Mouse (Mus musculus): ENCODE data around the gene Mov10. TPM values are rescaled to one million over a fixed set of nuclear protein-coding genes. Genes with fewer than 3 reads are reported as not detected.
A peak's percentile ranks its signal among the peaks of the same experiment; 100 is the strongest.

Mov10 gene
- polyA plus RNA-seq, 1 experiment: 3.2 TPM

- no peak for TF ChIP-seq CTCF (IDR thresholded peaks at IDR 0.05; ENCODE audit: borderline replicate concordance, insufficient read depth, low read depth, low read length)
- no peak for TF ChIP-seq POLR2A (IDR thresholded peaks at IDR 0.05; ENCODE audit: borderline replicate concordance, insufficient read depth, low read length)
- no peaks in the 10 kb centered on the region for H3K4me1 ChIP-seq (ENCODE audit: control insufficient read depth, insufficient read depth, low read length)
- 94% methylated on average over 10 of the region's 10 CpGs for WGBS
Observed at GRCm38 (mm10) chr3:104804312-104804711, 14.1 kb downstream of the Mov10 start.

DNA sequence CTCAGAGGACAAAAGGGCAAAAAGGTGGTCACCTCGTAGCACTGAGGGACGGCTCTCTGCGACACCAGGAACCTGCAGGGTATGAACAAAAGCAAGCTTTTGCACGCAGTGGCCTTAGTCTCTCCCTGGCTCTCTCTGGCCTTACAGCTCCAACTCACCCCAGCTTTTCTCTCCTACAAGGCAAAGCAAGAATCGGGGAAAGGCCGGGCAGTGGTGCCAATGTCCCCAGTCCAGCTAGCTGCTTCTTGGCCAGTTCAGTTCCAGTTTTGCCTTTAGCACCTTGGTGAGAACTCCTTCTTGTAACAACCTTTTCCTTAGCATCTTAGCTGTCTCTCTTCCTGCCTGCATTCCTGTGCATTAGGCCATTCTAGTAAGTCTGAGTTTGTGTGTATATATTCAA, 16.9 kb downstream of the Mov10 start:
- TF ChIP-seq POLR2A (IDR thresholded peaks at IDR 0.05; ENCODE audit: borderline replicate concordance, insufficient read depth, low read length) (no peak), CTCF (IDR thresholded peaks at IDR 0.05; ENCODE audit: borderline replicate concordance, insufficient read depth, low read depth, low read length) (no peak)
- WGBS: 88% methylated on average over 6 of the region's 6 CpGs

More at GRCm38 (mm10) chr3:104804312-104804711, 14.1 kb downstream of the Mov10 start:
- DNase-seq: no peak
- Histone ChIP-seq H3K4me3 (replicated peaks; ENCODE audit: insufficient read depth, low read depth, low read length) (no peak overlapping the region), H3K27ac (ENCODE audit: insufficient read depth, low read length) (no peak overlapping the region), H3K27me3 (ENCODE audit: control insufficient read depth, insufficient read depth, low read length) (no peaks in the 10 kb centered on the region)

GRCm38 (mm10) chr3:104800681-104801080, 17.7 kb downstream of the Mov10 start:
- H3K4me1 ChIP-seq (ENCODE audit: control insufficient read depth, insufficient read depth, low read length): no peaks in the 10 kb centered on the region
- 95% methylated on average over 11 of the region's 11 CpGs for WGBS
- H3K4me3 ChIP-seq (replicated peaks; ENCODE audit: insufficient read depth, low read depth, low read length): no peak overlapping the region
- no peak for TF ChIP-seq CTCF (IDR thresholded peaks at IDR 0.05; ENCODE audit: borderline replicate concordance, insufficient read depth, low read depth, low read length)
- TF ChIP-seq POLR2A (IDR thresholded peaks at IDR 0.05; ENCODE audit: borderline replicate concordance, insufficient read depth, low read length): no peak
- H3K27ac ChIP-seq (ENCODE audit: insufficient read depth, low read length): no peak overlapping the region
- H3K27me3 ChIP-seq (ENCODE audit: control insufficient read depth, insufficient read depth, low read length): no peaks in the 10 kb centered on the region
- no peak for DNase-seq

More for the DNA sequence above, 16.9 kb downstream of the Mov10 start:
- Histone ChIP-seq H3K4me3 (replicated peaks; ENCODE audit: insufficient read depth, low read depth, low read length) (no peak overlapping the region), H3K4me1 (ENCODE audit: control insufficient read depth, insufficient read depth, low read length) (no peaks in the 10 kb centered on the region), H3K27me3 (ENCODE audit: control insufficient read depth, insufficient read depth, low read length) (no peaks in the 10 kb centered on the region), H3K27ac (ENCODE audit: insufficient read depth, low read length) (no peak overlapping the region)
- DNase-seq: no peak

GRCm38 (mm10) chr3:104796430-104797082, 21.8 kb downstream of the Mov10 start:
- TF ChIP-seq POLR2A (IDR thresholded peaks at IDR 0.05; ENCODE audit: borderline replicate concordance, insufficient read depth, low read length): no peak
- WGBS: 87% methylated on average over 15 of the region's 15 CpGs
- no peaks in the 10 kb centered on the region for H3K4me1 ChIP-seq (ENCODE audit: control insufficient read depth, insufficient read depth, low read length)

DNA sequence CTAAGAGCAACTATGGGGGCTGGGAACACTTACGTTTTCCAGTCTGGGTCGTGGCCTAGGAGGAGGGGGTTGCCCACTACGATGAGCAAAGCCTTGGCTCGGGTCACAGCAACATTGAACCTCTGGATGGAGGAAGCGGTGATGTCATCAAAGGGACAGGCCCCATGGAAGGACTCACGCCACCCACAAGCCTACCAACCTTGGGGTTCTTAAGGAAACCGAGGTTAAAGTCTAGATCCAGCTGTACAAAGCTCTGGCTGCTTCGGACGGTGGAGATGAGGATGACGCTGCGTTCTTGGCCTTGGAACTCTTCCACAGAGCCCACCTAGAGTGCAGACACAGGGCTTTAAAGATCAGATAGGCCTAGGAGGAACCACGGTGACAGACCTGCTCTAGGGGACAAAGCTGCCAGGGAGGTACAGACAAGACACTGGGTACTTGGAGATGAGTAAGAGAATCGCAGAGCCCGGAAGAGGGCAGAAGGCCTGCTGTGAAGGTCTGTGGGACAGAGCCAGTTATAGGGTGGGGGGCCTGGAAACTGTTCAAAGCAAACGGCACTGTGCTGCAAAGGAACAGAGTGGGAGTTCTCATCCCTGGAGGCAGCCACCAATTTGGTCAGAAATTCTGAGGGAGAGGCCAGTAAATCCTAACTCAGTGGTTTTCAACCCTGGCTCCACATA, 22.6 kb downstream of the Mov10 start:
- no peak overlapping the region for H3K27ac ChIP-seq (ENCODE audit: insufficient read depth, low read length)
- WGBS: 44% methylated on average over 15 of the region's 15 CpGs

More at GRCm38 (mm10) chr3:104796430-104797082, 21.8 kb downstream of the Mov10 start:
- no peak overlapping the region for H3K27ac ChIP-seq (ENCODE audit: insufficient read depth, low read length)
- H3K27me3 ChIP-seq (ENCODE audit: control insufficient read depth, insufficient read depth, low read length): no peaks in the 10 kb centered on the region
- DNase-seq: no peak
- no peak overlapping the region for H3K4me3 ChIP-seq (replicated peaks; ENCODE audit: insufficient read depth, low read depth, low read length)

GRCm38 (mm10) chr3:104794953-104795470, 23.4 kb downstream of the Mov10 start:
- no peak overlapping the region for H3K27ac ChIP-seq (ENCODE audit: insufficient read depth, low read length)
- WGBS: 77% methylated on average over 12 of the region's 12 CpGs

More for the DNA sequence above, 22.6 kb downstream of the Mov10 start:
- no peaks in the 10 kb centered on the region for H3K27me3 ChIP-seq (ENCODE audit: control insufficient read depth, insufficient read depth, low read length)
- no peak for TF ChIP-seq POLR2A (IDR thresholded peaks at IDR 0.05; ENCODE audit: borderline replicate concordance, insufficient read depth, low read length)
- no peak for TF ChIP-seq CTCF (IDR thresholded peaks at IDR 0.05; ENCODE audit: borderline replicate concordance, insufficient read depth, low read depth, low read length)
- no peak for DNase-seq
- no peaks in the 10 kb centered on the region for H3K4me1 ChIP-seq (ENCODE audit: control insufficient read depth, insufficient read depth, low read length)
- no peak overlapping the region for H3K4me3 ChIP-seq (replicated peaks; ENCODE audit: insufficient read depth, low read depth, low read length)

DNA sequence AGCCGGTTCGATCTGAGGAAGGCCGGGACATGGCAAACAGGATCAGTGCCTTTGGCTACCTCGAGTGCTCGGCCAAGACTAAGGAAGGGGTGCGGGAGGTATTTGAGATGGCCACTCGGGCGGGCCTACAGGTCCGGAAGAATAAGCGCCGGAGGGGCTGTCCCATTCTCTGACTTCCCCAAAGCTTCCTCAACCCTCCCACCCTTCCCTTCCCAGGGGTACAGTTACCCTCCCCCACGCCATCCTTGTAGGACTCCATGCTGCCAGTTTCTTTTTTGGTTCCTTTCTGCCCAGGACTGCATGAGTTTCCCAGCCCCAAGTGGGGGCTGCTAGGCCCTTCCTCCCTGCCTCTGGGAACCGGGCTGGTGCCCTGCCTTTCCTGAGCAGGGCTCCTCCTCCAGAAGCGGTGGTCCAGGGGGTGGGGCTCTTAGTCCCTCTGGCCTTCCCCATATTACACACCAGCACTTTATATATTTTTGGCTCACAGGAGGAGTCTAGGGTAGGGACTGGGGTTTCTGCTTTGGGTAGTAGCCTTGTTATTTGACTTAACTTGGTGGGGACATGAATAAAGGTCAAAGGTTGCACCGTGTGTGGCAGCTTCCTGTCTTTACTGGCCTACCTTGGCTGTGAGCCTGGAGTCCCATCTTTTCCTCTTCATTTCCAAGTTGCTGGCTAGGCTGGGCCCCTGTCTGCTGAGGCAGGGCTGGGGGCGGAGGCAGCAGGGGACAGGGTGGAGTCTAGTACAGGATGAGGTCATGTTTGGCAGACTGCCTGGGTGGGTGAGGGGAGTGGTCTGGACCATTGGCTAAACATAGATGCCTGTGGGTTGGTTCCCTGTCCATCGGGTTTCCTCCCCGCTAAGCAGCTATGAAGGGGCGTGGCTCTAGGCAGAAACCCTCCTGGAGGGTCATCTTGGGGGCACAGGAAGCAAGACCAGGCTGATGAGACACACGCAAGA, 24.2 kb downstream of the Mov10 start:
- no peak overlapping the region for H3K27ac ChIP-seq (ENCODE audit: insufficient read depth, low read length)
- 72% methylated on average over 20 of the region's 20 CpGs for WGBS
- TF ChIP-seq CTCF (IDR thresholded peaks at IDR 0.05; ENCODE audit: borderline replicate concordance, insufficient read depth, low read depth, low read length): no peak
- no peak for TF ChIP-seq POLR2A (IDR thresholded peaks at IDR 0.05; ENCODE audit: borderline replicate concordance, insufficient read depth, low read length)
- no peak overlapping the region for H3K4me3 ChIP-seq (replicated peaks; ENCODE audit: insufficient read depth, low read depth, low read length)
- DNase-seq: peak in 1 of 2 experiments; percentile 28
- no peaks in the 10 kb centered on the region for H3K27me3 ChIP-seq (ENCODE audit: control insufficient read depth, insufficient read depth, low read length)
- peaks cover 2% of the 10 kb centered on the region; the same call in 1 of the 2 replicates for H3K4me1 ChIP-seq (ENCODE audit: control insufficient read depth, insufficient read depth, low read length)

More at GRCm38 (mm10) chr3:104794953-104795470, 23.4 kb downstream of the Mov10 start:
- no peak for TF ChIP-seq CTCF (IDR thresholded peaks at IDR 0.05; ENCODE audit: borderline replicate concordance, insufficient read depth, low read depth, low read length)
- no peak overlapping the region for H3K4me3 ChIP-seq (replicated peaks; ENCODE audit: insufficient read depth, low read depth, low read length)
- DNase-seq: no peak
- H3K27me3 ChIP-seq (ENCODE audit: control insufficient read depth, insufficient read depth, low read length): no peaks in the 10 kb centered on the region
- H3K4me1 ChIP-seq (ENCODE audit: control insufficient read depth, insufficient read depth, low read length): no peaks in the 10 kb centered on the region
